Mouse (Mus musculus): Measurements from ENCODE around the gene Arhgap18.

DNA sequence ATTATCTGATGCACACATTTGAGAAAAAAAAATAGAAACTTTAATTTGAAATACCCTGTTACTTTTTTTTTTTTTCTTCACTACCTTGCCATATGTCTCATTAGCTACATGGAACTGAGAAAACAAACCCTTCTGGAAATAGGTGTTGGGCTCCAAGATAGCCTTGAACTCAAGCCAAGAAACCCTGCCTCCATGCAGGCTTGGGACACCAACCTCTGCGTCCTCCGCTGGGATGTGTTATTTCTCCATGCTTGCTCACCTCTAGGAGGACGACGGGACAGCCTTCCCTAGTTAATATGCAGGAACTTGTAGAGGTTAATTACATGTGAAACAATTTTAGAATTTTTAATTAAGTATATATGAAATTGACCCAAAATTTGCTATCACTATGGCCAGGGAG, 96.1 kb downstream of the Arhgap18 start:
- TF ChIP-seq CTCF (IDR thresholded peaks at IDR 0.05; ENCODE audit: insufficient read depth, low read depth, low read length) (no peak), POLR2A (IDR thresholded peaks at IDR 0.05; ENCODE audit: insufficient read depth, low read depth, low read length) (no peak)

Data from olfactory bulb, adult 2 months (tissue).